Mouse (Mus musculus): ENCODE data around the gene Gpr153.

DNA sequence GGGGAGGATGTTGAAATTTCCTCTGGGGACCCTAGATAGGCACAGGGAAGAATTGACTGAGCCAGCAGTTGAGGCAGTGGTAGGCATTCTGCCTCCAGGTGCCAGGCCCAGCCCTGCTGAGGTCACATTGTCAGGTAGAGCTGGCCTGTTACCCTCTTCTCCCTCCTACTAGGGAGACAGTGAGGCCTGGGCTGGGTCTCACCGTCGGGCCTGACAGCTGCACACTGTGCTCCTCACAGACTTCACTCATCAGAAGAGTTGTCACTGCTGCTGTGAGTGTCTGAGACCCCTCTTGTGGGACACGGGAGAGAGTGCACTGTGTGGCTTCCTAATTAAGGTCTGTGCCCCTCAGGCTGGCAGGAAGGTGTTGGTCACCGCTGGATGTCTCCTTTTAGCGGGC lies 8.2 kb upstream of the Gpr153 start:
- TF ChIP-seq POLR2A (IDR thresholded peaks at IDR 0.05; ENCODE audit: borderline replicate concordance, insufficient read depth, low read length) (no peak), CTCF (IDR thresholded peaks at IDR 0.05; ENCODE audit: borderline replicate concordance, insufficient read depth, low read depth, low read length) (no peak)

All from cerebellum, adult 2 months (tissue).